Mouse (Mus musculus) retina, postnatal 1 day (tissue): ENCODE data around the gene Plekhg3.

ENCODE experiments used
- DNase-seq: peaks from one replicate; pipeline ENCODE4 v3.0.0-alpha.2; 2012

The Plekhg3 gene

DNA sequence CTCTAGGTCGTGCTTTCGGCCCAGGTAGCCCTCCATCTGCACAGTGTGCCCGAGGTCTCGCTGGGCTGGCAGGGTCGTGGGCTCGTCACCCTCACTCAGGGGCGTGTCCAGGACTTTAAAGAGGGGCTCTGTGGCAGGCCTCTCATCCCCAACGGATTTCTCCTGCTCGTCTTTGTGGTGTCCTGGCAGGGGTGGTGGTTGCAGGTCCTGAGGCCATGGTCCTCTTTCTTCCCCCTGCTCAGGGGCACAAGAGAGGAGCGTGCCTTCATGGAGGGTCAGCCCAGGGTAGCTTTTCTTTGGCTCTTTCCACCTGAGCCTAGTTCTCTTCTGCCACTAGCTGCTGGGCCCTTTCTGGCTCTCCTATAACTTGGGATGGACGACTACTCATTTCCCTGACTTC, 56.7 kb downstream of the Plekhg3 start:
- no peak for DNase-seq

- DNase-seq = no peak
Measured at GRCm38 (mm10) chr12:76589531-76589930, 58.8 kb downstream of the Plekhg3 start.

DNA sequence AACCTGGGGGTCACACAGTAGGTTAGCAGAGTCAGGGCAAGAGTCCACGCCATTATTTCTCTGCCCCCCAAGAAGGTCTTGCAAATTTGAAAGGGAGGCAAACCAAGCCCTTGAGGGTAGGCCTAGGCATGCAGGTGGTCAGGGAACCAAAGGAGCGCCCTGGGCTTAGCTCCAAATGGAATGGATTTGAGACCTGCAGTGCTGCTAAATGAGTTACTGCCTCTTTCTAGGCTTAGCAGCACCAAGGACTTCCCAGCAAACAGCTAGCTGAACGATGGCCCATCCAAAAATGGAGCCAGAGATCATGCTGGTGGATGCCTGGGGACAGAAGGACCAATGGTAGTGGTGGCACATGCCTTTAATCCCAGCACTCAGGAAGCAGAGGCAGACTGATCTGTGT, 60.3 kb downstream of the Plekhg3 start:
- DNase-seq = no peak

DNA sequence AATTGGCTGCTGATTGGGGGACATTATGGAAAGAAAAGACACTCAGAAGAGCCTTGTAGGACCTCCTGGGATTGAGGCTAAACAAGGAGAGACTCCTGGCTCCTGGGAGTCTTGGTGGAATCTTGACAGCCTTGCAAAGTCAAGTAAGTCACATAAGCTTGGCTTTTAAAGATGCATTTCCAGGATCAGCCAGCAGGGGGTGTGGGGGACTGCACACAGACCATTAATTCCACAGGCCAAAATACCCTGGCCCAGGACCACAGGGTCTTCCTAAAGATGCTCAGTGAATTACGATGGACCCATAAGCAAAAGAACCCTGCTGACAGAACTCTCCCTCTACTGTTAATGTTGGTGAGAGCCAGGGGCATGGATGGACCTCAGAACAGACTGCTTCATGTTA, 61.5 kb downstream of the Plekhg3 start:
- peak; percentile 78 for DNase-seq

GRCm38 (mm10) chr12:76593254-76593653, 62.6 kb downstream of the Plekhg3 start:
- no peak for DNase-seq

GRCm38 (mm10) chr12:76593839-76594322, 63.2 kb downstream of the Plekhg3 start:
- peak; percentile 48 for DNase-seq

DNA sequence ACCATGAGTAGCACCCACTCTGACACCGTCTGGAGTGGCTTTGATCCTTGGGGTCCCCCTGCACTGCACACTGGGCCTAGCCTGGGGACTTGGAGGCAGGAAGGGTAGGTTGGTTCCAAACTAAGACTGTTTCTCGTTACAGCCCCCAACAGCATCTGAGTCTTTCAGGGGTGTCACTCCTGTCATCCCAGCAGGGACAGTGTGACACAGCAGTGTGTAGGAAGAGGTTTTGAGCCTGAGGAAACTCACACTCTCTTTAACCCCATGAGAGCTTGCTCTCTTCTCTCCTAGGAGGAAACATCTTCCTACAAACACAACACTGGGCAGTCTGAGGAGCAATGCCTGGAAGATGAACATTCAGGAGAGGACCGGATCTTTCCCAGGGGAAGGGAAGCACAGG, 63.9 kb downstream of the Plekhg3 start:
- no peak for DNase-seq

DNA sequence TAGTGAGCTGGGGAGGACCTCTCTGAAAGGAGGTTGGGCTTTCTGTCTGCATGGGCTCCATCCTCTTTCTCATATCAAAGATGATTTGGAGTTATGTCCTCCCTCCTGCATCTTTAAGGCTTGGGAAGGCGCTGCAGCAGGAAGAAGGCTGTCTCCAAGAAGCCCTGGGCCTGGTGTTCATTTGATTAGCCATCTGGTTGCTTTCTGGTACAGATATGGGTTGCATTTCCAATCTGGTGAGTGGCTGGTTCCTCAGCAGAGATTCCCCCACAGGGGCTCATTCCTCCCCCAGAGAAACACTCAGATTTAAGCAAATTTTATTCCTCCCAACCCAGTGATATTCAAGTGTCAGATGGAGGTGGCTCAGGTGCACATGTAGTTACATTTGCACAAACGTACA, 65.1 kb downstream of the Plekhg3 start:
- DNase-seq = no peak

DNA sequence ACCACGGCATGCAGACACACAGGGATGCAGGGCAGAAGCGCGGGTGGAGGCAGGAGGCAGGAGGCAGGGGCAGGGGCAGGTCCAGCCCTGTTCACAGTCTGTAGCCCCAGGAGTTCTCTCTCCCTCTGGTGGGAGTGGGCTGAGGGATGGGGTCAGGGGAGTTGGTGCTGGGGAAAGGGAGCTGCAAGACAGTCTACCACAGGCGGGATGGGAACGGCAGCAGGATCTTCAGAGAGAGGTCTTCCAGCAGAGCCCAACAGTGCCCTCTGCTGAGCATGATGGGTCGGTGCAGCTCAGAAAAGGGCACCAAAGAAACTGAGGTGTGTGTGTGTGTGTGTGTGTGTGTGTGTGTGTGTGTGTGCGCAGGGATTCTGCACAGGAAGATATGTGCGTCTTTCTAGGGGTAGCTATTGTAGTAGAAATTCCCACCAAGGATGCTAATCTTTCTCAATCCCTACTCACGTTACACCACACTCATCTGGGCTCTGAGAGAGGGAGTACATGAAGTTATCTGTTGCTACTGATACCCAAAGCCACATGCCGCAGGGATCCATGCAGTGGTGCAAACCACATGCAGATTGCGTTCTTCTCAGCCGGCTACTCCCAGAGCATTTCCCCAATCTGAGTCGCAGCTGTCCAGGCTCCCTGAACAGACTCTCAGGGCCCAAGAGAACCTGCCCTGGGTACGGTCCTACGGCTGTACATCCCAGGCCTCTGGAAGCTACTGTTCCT, 65.8 kb downstream of the Plekhg3 start:
- DNase-seq = peak; percentile 85

- no peak for DNase-seq
Measured at GRCm38 (mm10) chr12:76597577-76598100, 66.9 kb downstream of the Plekhg3 start.

DNA sequence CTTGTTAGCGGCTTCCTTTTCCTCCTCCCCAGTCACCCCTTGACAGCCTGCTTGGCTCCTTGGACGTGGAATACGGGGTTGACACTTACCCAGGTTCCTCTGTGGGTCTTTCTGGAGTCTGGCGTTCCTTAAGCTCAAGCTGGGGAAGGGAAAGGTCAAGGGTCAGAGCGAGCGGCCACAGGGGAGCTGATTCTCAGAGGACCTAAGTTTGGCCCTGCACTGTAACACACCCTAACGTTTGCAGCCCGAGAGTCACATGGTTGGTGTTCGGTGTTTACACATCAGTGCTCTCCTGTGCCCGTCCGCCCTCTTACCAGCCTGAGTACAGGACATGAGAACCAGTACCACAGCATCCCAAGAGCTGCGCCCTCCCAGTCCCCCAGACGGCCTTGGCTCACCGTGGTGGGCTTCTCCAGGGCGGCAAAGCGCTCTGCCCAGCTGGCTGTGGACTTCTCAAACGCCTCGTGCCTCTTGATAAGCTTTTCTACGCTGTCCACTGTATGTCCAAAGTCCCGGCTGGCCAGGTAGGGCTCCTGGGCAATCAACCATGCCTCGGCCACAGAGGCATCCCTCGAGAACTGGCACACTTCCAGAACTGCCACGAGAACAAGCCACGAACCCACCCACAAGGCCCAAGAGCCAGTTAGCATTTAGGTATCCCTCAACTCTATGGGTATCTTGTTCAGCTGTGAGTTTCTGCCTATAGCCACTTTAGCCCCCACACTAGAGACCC, 67.7 kb downstream of the Plekhg3 start:
- DNase-seq = no peak

DNA sequence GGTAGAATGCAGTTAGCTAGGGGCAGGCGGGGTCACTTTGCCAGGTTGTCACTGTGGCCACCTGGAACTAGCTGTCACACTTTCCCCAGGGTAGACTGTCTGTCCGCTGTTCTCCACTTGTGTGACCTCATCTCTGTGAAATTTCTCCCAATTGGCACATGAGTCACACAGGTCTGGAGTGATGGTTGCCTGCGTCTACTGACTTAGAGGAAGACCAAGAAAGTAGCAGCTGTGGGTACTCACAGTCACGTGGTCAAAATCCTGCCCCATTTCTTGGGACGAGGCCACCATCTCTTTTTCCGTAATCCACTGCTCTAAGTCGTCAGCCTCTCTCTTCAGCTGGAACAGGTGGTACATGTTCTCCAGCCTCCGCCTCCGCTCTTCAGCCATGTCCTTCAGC, 73.1 kb downstream of the Plekhg3 start:
- no peak for DNase-seq

- DNase-seq = peak; percentile 43
Measured at GRCm38 (mm10) chr12:76604546-76604945, 73.9 kb downstream of the Plekhg3 start.

- DNase-seq = no peak
Measured at GRCm38 (mm10) chr12:76605837-76606236, 75.1 kb downstream of the Plekhg3 start.

DNA sequence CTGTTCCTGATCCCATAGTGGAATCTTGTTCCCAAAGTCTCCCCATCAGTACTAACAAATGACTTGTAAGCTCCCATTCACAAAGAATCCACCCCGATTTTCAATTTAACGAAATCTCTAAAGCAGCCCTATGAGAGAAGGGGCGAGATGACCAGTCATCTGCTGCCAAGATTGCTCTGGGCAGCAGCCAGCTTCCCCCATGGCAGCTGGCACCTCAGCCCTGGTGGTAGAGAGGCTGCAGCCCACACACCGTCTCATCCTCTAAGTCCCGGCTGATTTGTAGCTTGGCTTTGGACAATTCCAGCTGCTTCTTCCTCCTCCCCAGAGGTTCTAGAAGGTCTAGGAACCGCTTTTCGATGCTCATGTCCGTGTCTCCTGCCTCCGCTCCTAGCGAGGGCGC, 77.5 kb downstream of the Plekhg3 start:
- no peak for DNase-seq

DNA sequence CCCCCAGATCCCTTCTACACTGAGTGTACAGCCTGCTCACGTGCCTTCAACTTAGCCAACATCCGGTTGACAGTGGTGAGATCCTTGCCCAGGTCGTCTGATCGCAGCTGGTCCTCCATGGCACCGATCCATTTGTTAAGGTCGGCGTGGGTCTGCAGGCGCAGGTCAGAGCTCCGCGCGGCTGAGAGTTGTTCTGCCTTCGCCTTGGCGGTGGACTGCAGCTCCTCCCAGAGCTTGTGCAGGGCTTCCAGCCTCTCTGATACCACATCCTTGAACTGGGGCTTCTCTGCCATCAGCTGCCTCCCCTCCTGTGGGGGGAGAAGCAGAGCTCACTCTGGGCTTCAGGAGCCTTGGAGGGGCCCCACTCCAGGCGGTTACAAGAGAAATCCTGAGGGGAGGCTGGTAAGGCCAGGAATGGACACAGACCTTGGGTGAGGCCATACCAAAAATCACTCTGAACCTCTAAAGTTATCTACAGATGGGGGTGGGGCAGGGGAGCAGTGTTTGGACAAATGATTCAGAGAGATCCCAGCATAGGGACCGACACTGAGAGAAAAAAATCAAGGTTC, 78.4 kb downstream of the Plekhg3 start:
- no peak for DNase-seq

- DNase-seq = no peak
Measured at GRCm38 (mm10) chr12:76612621-76613020, 81.9 kb downstream of the Plekhg3 start.

GRCm38 (mm10) chr12:76614868-76615579, 84.3 kb downstream of the Plekhg3 start:
- no peak for DNase-seq

- DNase-seq = no peak
Measured at GRCm38 (mm10) chr12:76615580-76615937, 84.9 kb downstream of the Plekhg3 start.

GRCm38 (mm10) chr12:76618175-76618574, 87.5 kb downstream of the Plekhg3 start:
- DNase-seq = no peak

GRCm38 (mm10) chr12:76619847-76620246, 89.2 kb downstream of the Plekhg3 start:
- peak; percentile 21 for DNase-seq

DNA sequence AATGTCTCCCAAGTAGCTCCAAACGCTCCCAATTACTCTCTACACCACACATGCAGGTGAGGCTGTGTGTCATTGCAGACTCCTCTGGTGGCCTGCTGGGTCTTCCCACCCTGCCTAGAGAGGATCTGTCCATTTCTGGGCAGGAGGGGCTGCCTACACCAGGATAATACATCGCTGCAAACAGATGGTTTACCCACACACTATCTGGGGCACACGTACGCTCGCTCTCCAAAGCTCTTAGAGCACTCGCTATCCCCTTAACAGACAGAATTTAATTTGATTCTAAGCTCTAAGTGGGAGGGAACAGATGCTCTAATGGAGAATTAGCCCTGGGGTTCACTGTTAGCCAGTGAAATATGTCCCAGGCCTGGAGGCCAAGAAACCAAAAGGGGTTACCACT, 92.7 kb downstream of the Plekhg3 start:
- DNase-seq = peak; percentile 83
